Mouse (Mus musculus): Measurements from ENCODE around the gene Slc38a8. TPM values are rescaled to one million over a fixed set of nuclear protein-coding genes. Genes with fewer than 3 reads are reported as not detected.

Gene Slc38a8
- total RNA-seq, 2 experiments from 2014 or later = 0.26 to 0.93 TPM

GRCm38 (mm10) chr8:119438876-119439275 lies 62.6 kb downstream of the Slc38a8 start:
- DNase-seq (ENCODE audit: low spot score in 2 of 2) = no peak

- no peak for DNase-seq (ENCODE audit: low spot score in 2 of 2)
Observed at GRCm38 (mm10) chr8:119437506-119437905, 64.0 kb downstream of the Slc38a8 start.

- DNase-seq (ENCODE audit: low spot score in 2 of 2) = no peak
Observed at GRCm38 (mm10) chr8:119436933-119437332, 64.6 kb downstream of the Slc38a8 start.

- DNase-seq (ENCODE audit: low spot score in 2 of 2) = no peak
Observed at GRCm38 (mm10) chr8:119436331-119436730, 65.2 kb downstream of the Slc38a8 start.

- no peak for DNase-seq (ENCODE audit: low spot score in 2 of 2)
Observed at GRCm38 (mm10) chr8:119435527-119435926, 66.0 kb downstream of the Slc38a8 start.

- no peak for DNase-seq (ENCODE audit: low spot score in 2 of 2)
Observed at GRCm38 (mm10) chr8:119434569-119434968, 66.9 kb downstream of the Slc38a8 start.

- no peak for DNase-seq (ENCODE audit: low spot score in 2 of 2)
Observed at GRCm38 (mm10) chr8:119433582-119434174, 67.8 kb downstream of the Slc38a8 start, which contains the start of gene Osgin1. TSS of gene Osgin1 (plus strand) at chr8:119434124.

- no peak for DNase-seq (ENCODE audit: low spot score in 2 of 2)
Observed at GRCm38 (mm10) chr8:119432372-119432771, 69.1 kb downstream of the Slc38a8 start.

- DNase-seq (ENCODE audit: low spot score in 2 of 2) = no peak
Observed at GRCm38 (mm10) chr8:119430690-119431089, 70.8 kb downstream of the Slc38a8 start.

- no peak for DNase-seq (ENCODE audit: low spot score in 2 of 2)
Observed at GRCm38 (mm10) chr8:119430250-119430649, 71.2 kb downstream of the Slc38a8 start.

Other genes with a start within 250 kb of the Slc38a8 start
- 100 to 1,000 TPM; 325 TPM for gene Hsbp1, start 157.2 kb downstream of the Slc38a8 start, total RNA-seq (2021)
- 10 to 100 TPM; 27.1 to 28.1 TPM for gene Mlycd, start 106.8 kb downstream of the Slc38a8 start, total RNA-seq (2021)
- under 1 TPM; 0.45 to 0.72 TPM for gene Osgin1, start 67.6 kb downstream of the Slc38a8 start, total RNA-seq (2021)
- 10 to 100 TPM; 72.8 to 99.1 TPM for gene Necab2, start 55.0 kb downstream of the Slc38a8 start, total RNA-seq (2021)
- 10 to 100 TPM; 61.9 to 65.5 TPM for gene Mbtps1, start 57.0 kb upstream of the Slc38a8 start, total RNA-seq (2021)
- gene Hsdl1, start 73.5 kb upstream of the Slc38a8 start, total RNA-seq (2021) = 10 to 100 TPM; 47.2 to 55.7 TPM
- under 1 TPM; 0.19 to 0.21 TPM for gene Dnaaf1, start 73.5 kb upstream of the Slc38a8 start, total RNA-seq (2021)
- 10 to 100 TPM; 10.7 to 12.3 TPM for gene Taf1c, start 103.5 kb upstream of the Slc38a8 start, total RNA-seq (2021)
- gene Adad2, start 111.0 kb upstream of the Slc38a8 start, total RNA-seq (2021) = under 1 TPM; 0.37 to 0.45 TPM
- 1 to 10 TPM; 2.1 to 2.9 TPM for gene Kcng4, start 134.0 kb upstream of the Slc38a8 start, total RNA-seq (2021)
- 1 to 10 TPM; 8.3 to 10.0 TPM for gene Wfdc1, start 164.7 kb upstream of the Slc38a8 start, total RNA-seq (2021)
- 1 to 10 TPM; 1.9 to 2.1 TPM for gene Atp2c2, start 198.3 kb upstream of the Slc38a8 start, total RNA-seq (2021)